Mouse (Mus musculus): ENCODE results near the gene Kif7.

Gene Kif7

GRCm38 (mm10) chr7:79715187-79715981, at the start of gene Kif7:
Kif7 (minus strand) TSS chr7:79715720.
- DNase-seq, result peak; percentile 90 to 94

GRCm38 (mm10) chr7:79762106-79762505, 46.6 kb upstream of the Kif7 start:
- no peak for DNase-seq

GRCm38 (mm10) chr7:79761124-79761876, 45.8 kb upstream of the Kif7 start:
- no peak for DNase-seq

- no peak for DNase-seq
Observed at GRCm38 (mm10) chr7:79759766-79760165, 44.2 kb upstream of the Kif7 start.

- no peak for DNase-seq
Observed at GRCm38 (mm10) chr7:79758176-79758575, 42.7 kb upstream of the Kif7 start.

GRCm38 (mm10) chr7:79756334-79756733, 40.8 kb upstream of the Kif7 start:
- no peak for DNase-seq

GRCm38 (mm10) chr7:79749511-79749910, 34.0 kb upstream of the Kif7 start:
- DNase-seq, result no peak

- no peak for DNase-seq
Observed at GRCm38 (mm10) chr7:79747659-79748058, 32.1 kb upstream of the Kif7 start.

GRCm38 (mm10) chr7:79744585-79744984, 29.1 kb upstream of the Kif7 start:
- no peak for DNase-seq

GRCm38 (mm10) chr7:79744051-79744450, 28.5 kb upstream of the Kif7 start:
- DNase-seq, result no peak

- peak; percentile 84 to 89 for DNase-seq
Observed at GRCm38 (mm10) chr7:79742659-79743536, 27.4 kb upstream of the Kif7 start, which contains the start of the genes Pex11a and Wdr93. Pex11a (minus strand) TSS chr7:79743131. Wdr93 (plus strand) TSS chr7:79743163.

GRCm38 (mm10) chr7:79742277-79742658, 26.7 kb upstream of the Kif7 start:
- DNase-seq, result no peak

- DNase-seq, result no peak
Observed at GRCm38 (mm10) chr7:79740279-79740678, 24.8 kb upstream of the Kif7 start.

- no peak for DNase-seq
Observed at GRCm38 (mm10) chr7:79738913-79739312, 23.4 kb upstream of the Kif7 start.

GRCm38 (mm10) chr7:79736511-79736910, 21.0 kb upstream of the Kif7 start:
- DNase-seq, result no peak

- DNase-seq, result peak; percentile 59 to 75
Observed at GRCm38 (mm10) chr7:79734563-79734962, 19.0 kb upstream of the Kif7 start.

GRCm38 (mm10) chr7:79732622-79733021, 17.1 kb upstream of the Kif7 start, which contains the start of gene Plin1:
Plin1 (minus strand) TSS chr7:79732903.
- no peak for DNase-seq

- no peak for DNase-seq
Observed at GRCm38 (mm10) chr7:79731438-79731837, 15.9 kb upstream of the Kif7 start.

GRCm38 (mm10) chr7:79729743-79730370, 14.3 kb upstream of the Kif7 start:
- peak; percentile 40 to 51 for DNase-seq

GRCm38 (mm10) chr7:79729169-79729568, 13.6 kb upstream of the Kif7 start:
- DNase-seq, result peak; percentile 84 to 86

GRCm38 (mm10) chr7:79728219-79728618, 12.7 kb upstream of the Kif7 start:
- DNase-seq, result peak; percentile 78 to 81

- peak; percentile 80 to 86 for DNase-seq
Observed at GRCm38 (mm10) chr7:79727091-79727490, 11.6 kb upstream of the Kif7 start.

Measured in kidney, postnatal 4 days (tissue).